Mouse (Mus musculus): ENCODE results near the gene Mark1.

Gene Mark1

DNA sequence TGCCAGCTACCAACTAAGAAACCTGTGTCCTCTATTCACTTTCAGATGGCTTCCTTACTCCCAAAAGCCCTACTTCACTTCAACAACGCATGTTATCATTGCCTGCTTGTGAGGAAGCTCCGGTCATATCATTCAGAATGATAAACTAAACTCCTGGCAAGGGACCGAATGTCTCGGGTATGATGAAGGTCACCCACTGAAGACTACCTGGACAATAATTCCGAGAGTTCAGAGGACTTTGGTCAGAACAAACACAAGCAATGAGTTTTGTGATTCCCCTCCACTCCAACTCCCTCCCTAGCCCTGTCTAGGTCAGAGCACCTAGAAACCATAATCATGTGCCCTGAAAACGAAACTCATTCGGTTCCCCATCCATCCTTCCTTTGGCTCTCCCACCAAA lies 117.5 kb downstream of the Mark1 start:
- no peak for TF ChIP-seq GATA4 (IDR thresholded peaks at IDR 0.05; ENCODE audit: insufficient replicate concordance, low read length)

DNA sequence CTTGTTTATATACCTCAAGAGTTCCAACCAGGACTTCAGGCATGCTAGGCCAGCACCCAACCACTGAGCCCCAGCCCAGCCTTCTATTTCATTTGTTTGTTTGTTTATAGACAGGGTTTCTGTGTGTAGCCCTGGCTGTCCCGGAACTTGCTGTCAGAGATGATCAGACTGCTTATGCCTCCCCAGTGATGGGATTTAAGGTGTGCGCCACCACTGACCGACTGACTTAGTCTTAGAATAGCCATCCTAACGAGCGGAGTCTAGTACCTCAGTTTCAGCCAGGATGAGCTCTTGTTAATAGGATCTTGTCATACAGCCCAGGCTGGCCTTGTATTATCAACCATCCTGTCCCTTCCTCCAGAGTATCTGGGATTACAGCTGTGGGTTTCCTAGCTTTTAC lies 118.2 kb downstream of the Mark1 start:
- TF ChIP-seq GATA4 (IDR thresholded peaks at IDR 0.05; ENCODE audit: insufficient replicate concordance, low read length) = no peak

DNA sequence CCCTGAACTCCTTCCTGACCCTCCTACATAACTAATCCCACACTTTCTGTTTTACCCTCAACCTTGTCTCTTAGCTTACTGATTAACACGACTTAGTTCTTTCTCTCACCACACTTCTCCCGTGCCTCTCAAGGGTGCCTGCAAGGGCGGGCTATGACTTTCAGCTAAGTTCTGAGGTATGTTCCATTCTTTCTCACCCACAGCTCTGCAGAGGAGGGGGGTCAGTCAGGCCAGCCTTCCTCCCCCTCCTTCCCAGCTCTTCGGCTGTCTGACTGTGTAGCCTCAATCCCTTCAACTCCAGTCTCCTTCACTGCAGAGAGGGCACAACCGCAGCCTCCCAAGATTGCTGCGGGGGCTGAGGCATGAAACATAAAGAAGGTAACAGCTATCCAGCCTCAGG lies 120.5 kb downstream of the Mark1 start:
- TF ChIP-seq GATA4 (IDR thresholded peaks at IDR 0.05; ENCODE audit: insufficient replicate concordance, low read length) = no peak

DNA sequence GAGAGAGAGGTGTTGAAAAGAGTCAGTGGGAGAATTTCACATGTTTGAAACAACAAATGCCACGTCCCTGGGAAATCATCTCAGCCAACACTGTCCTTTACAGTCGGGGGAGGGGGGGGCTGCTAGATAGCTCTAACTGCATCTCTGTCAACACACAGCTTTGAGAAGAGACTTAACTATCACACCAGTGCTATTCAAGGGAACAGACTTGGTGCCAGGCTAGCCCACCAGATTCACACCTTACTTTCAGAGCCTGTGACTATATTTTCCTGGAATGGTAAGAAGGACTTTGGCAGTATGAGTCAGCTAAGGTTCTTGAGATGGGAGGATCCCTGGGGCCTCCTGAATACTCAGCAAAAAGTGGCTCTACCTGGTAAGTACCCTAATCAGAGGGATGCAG lies 122.1 kb downstream of the Mark1 start:
- TF ChIP-seq GATA4 (IDR thresholded peaks at IDR 0.05; ENCODE audit: insufficient replicate concordance, low read length) = no peak

DNA sequence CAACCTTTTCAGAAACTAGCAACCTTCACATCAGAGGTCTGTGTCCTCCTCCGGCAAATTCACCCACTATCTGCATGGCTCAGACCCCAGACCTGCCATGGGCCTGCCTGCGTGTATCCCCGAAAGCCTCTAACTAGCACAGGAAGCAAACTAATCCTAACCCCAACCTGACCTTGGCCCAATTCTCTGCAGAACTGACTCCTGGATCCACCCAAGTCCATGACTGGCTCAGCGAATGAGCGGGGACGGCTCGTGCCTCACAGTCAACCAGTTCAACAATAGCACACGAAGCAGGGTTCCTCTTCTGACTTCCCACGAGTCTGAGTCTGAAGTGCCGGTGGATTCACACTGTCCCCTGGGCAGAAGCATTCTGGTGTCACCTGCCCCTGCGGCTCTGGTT lies 125.5 kb downstream of the Mark1 start:
- TF ChIP-seq GATA4 (IDR thresholded peaks at IDR 0.05; ENCODE audit: insufficient replicate concordance, low read length) = no peak

DNA sequence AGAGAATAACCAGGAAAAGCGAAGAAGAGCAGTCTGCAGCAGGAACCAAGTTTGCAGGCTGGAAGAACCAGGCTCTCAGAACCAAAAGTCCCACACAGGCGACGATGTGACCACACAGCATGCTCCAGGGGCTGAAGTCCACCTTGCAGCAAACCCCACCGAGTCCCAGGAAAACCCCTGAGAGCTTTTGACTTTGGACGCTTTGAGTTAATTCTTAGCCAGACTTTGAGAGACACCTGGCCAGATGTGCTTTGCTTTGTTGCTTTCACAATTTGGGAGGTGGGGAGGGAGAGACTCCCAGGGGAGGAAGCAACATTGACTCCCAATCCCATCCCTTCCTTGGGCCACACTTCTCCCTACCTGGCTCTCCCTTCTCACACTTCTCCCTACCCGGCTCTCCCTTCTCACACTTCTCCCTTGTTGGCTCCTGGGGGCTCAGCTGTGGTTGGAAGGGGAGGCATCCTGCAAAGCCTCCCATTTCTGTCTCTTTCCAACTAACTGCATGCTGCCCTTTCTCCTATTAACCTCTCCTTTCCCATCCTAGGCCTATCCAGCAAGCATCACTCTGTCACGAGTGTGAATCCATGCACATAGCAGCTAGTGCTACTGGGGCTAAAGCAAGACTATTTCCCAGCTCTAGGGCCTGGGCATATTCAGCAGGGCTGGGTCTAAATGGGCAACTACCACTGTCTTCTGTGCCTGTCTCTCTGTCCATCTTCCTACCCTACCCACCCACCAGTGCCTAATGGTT lies 127.1 kb downstream of the Mark1 start:
- TF ChIP-seq GATA4 (IDR thresholded peaks at IDR 0.05; ENCODE audit: insufficient replicate concordance, low read length) = no peak

DNA sequence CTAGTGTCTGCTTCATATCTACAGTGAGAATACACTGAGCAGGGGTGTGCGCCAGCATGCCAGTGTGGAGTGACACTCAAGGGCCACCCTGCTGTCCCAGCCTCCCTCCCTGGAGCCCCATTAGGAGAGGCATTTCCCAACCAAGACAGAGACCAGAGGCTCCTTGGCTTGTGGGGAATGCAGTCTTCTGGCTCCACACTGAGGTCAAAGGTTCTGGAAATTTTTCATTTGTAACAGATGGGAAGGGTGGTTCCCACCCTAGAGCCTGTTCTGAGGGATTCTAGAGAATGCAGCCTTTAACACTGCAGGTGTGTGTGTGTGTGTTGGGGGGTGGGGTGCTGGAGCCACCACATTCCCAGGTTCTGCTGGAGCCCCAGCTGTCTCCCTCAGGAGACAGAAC lies 127.9 kb downstream of the Mark1 start:
- no peak for TF ChIP-seq GATA4 (IDR thresholded peaks at IDR 0.05; ENCODE audit: insufficient replicate concordance, low read length)

DNA sequence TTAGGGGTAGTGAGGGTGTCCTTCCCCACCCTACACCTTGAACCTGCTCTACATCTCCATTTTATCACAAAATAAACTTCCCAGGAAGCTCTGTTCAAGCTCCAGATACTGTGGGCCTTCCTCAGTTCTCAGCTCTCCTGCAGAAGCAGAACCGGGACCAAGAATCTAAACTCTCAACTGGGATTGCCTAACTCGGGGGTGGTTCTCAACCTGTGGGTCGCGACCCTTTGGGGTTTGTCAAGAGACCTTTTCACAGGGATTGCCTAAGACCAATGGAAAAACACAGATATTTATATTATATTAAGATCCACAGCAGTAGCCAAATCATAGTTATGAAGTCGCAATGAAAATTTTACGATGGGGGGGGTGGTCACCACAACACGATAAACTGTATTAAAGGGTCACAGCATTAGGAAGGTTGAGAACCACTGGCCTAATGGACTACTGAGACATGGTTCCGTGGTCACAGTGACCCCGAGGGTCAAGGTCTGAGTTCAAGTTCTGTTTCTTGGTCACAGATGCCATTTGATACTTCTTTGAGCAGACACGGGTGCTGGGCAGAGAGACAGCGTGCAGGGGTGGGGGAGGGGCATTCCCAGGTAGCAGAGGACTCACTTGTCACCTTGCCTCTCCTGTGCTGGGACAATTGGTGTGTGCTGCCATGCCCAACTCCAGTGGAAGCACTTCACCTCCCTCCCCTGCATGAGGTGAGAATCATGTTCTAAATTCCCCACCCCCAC lies 128.6 kb downstream of the Mark1 start:
- TF ChIP-seq GATA4 (IDR thresholded peaks at IDR 0.05; ENCODE audit: insufficient replicate concordance, low read length) = no peak

DNA sequence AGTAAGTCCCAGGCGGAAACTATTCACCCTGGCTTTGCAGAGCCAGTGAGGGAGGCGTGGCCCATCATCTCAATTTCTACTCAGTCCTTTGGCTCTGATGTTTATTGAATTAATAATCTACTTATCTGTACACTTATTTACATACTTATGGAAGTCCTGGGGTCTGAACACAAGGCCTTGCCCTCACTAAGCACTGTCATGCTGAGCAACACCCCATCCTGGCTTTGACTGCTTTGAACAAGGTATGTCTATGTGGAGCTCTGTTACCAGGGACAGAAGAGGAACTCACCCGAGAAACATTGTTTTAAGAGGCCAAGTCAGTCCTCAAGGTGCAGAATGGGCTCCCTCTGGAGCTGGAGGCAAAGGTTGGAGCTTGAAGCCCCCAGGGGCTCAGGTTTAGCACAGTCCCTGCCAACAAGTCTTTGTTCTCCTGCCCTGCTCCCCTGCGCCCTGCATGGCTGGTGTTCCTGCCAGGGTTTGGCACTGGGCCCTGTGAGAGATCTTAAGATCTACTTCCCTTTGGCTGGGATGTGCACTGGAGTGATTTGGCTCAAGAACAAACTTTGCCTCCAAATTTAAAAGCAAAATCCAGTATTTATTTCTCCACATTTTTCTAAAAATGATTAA lies 129.3 kb downstream of the Mark1 start:
- TF ChIP-seq GATA4 (IDR thresholded peaks at IDR 0.05; ENCODE audit: insufficient replicate concordance, low read length) = no peak

DNA sequence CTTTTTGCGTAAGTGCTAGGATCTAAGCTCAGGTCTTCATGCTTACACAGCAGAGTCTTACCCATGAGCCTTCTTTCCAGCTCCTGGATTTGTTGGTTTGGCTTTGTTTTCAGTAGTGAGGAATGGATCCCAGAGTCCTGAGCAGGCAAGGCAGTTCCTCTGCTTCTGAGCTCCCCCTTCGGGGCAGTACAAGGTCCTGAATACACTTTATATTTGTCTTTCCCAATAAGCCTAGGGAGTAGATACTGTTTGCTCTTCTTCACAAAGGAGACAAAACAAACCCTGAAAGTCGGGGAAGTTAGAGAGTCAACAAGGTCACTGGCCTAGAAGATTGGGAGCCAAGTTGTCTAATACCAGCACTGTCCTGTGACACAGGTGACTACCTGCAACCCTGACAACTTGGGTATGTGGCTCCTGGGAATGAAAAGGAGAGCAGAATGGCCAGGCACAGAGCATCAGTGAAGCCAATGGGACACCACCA lies 131.7 kb downstream of the Mark1 start:
- TF ChIP-seq GATA4 (IDR thresholded peaks at IDR 0.05; ENCODE audit: insufficient replicate concordance, low read length) = no peak

DNA sequence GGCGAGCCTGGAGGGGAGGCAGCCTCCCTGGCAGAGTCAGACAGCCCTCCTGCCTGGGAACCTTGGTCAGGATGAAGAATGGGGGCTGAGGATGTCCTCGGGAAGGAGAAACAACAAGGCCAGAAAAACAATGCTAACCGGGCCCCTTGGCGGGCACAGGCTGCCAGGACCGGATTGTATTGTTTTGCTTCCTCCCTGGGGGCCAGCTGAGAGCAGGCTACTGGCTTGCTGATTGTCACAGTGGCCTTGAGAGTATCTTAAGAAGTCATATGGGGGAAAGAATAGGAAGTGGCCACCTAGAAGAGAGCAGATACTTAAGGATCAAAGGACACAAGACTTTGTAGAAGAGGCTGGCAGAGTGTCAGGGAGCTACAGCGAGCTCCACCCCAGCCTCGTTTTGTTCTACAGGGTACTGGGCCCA lies 135.0 kb downstream of the Mark1 start:
- TF ChIP-seq GATA4 (IDR thresholded peaks at IDR 0.05; ENCODE audit: insufficient replicate concordance, low read length) = no peak

DNA sequence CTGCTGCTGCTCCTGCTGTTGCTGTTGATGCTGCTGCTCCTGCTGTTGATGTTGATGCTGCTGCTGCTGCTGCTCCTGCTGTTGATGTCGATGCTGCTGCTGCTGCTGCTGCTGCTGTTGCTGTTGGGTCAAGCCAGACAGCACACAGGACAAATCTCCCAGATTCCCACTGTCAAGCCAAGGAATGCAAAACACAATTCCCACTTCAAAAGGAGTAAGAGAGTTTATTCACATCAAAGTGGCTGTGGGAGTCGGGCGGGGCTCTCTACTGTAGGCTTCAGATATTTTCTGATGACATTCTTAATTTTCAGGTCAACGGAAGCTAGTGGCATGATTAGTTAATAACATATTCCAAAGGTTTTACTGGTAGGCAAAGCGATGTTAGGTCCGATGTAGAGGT lies 136.7 kb downstream of the Mark1 start:
- no peak for TF ChIP-seq GATA4 (IDR thresholded peaks at IDR 0.05; ENCODE audit: insufficient replicate concordance, low read length)

DNA sequence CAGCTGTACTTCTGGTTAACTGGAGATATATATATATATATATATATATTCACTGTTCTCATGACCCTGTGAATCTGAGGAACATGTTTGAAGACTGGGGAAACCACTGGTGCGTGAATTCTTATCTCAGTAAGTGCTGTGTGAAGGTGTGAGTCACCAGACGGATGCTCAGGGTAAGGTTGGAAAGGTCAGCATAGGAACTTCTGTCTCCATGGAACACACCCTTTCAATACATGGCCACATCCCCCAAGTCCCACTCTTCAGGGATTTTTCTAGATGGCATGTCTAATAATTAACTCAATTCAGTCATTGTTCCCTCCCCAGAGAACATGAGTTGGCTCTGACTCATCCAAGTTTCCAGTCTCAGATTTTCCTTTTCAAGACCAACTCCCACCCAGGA lies 137.8 kb downstream of the Mark1 start:
- TF ChIP-seq GATA4 (IDR thresholded peaks at IDR 0.05; ENCODE audit: insufficient replicate concordance, low read length) = no peak

DNA sequence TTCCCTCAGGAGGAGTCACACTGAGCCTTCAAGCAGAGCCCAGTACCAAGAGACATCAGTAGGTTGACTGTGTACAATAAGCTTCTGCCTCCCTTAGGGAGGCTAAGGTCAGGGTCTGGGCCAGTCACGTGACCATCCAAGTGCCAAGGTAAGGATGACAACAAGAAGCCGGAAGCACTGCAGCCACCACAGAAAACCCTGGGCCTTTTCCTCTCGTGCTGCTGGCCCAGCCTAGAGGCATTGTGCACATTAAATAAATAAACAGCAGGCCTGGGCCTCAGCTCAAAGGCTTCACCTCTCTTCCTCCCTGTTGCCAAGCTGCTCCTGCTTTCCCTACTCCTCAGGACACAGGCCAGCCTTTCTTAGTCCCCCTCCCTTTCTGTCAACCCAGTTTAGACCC lies 139.1 kb downstream of the Mark1 start:
- no peak for TF ChIP-seq GATA4 (IDR thresholded peaks at IDR 0.05; ENCODE audit: insufficient replicate concordance, low read length)

DNA sequence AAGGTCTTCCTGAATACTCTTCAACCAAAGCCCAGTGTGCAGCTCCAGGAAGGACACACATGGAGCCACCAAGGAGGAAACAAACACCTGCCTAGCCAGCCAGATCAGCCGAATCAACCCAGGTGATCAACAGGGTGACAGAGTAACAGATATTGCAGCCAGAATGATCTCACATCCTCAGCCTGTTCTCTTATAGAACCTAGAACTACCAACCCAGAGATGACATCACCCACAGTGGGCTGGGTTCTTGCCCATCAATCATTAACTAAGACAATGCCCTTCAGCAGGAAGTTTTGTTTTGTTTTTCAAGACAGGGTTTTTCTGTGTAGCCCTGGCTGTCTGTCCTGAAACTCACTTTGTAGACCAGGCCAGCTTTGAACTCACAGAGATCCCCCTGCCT lies 141.1 kb downstream of the Mark1 start:
- TF ChIP-seq GATA4 (IDR thresholded peaks at IDR 0.05; ENCODE audit: insufficient replicate concordance, low read length) = no peak

DNA sequence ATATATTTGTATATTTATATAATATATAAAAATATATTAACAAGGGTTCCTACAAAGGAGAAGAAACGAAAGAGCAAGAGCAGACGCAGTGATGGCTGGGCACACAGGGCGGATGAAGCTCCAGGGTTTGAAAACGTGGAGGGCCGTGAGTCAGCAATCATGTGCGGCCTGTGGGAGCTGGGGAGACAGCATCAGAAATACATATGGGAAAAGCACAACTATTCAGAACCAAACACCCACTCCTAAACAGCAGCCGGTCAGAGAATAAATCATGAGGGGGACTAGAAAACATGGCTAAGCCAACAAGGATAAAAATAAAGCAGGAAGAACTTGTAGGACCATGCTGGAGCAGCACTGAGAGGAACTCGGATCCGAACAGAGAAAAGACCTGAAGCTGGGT lies 142.2 kb downstream of the Mark1 start:
- TF ChIP-seq GATA4 (IDR thresholded peaks at IDR 0.05; ENCODE audit: insufficient replicate concordance, low read length) = no peak
